Mouse (Mus musculus) E14TG2a.4 (cell line): Measurements from ENCODE around the gene Cacna1a.

Source experiments
- CTCF ChIP-seq: conservative IDR thresholded peaks from 2 replicates; pipeline ENCODE4 v1.5.1; 2014; ENCODE audit warnings: low read length
- POU5F1 ChIP-seq: IDR thresholded peaks from 2 replicates; pipeline ENCODE4 v1.6.1; 2014; ENCODE audit warnings: low read length, borderline replicate concordance

- TF ChIP-seq CTCF, result no peak
- TF ChIP-seq POU5F1, result no peak
Observed at GRCm38 (mm10) chr8:84370972-84371371, 17.3 kb upstream of the Cacna1a start.
